Mouse (Mus musculus): ENCODE measurements around the gene Tes.

DNA sequence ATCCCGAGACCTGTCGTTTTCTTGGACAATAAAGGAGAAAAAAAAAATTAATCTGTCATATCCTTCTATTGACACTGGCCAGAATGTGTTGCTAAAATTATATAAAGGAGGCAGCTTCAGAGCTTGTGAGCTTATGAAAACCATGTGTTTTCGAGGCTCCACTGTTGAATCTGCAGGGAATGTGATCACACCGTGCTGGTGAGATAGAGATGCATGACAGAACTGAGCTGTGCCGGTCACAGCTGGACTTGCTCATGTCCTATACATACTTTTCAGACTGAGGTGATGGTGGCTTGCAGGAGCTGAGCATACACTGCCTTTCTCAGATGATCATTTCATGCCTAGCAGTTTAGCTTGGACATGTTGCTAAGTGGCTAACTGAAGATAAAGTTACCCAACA, 17.9 kb downstream of the Tes start:
- TF ChIP-seq CTCF (IDR thresholded peaks at IDR 0.05; ENCODE audit: borderline replicate concordance, extremely low read depth, insufficient read depth, insufficient read length) (no peak), POLR2A (IDR thresholded peaks at IDR 0.05; ENCODE audit: borderline replicate concordance, extremely low read depth, insufficient read depth, insufficient read length, poor library complexity, severe bottlenecking) (no peak)
